Mouse (Mus musculus): Measurements from ENCODE around the gene Eif2b3.

- TF ChIP-seq CTCF (IDR thresholded peaks at IDR 0.05; ENCODE audit: control insufficient read depth, insufficient read depth, insufficient read length), result no peak
- TF ChIP-seq MAX (IDR thresholded peaks at IDR 0.05), result no peak
- TF ChIP-seq CEBPB (IDR thresholded peaks at IDR 0.05; ENCODE audit: low read depth), result no peak
These were observed 104.5 kb downstream of the Eif2b3 start for GRCm38 (mm10) chr4:117123546-117124217.
